Mouse (Mus musculus): ENCODE results near the gene Traip.

The Traip gene

GRCm38 (mm10) chr9:107949922-107950235 is at the start of gene Traip:
Traip (plus strand) TSS chr9:107950136.
- no peak for DNase-seq (ENCODE audit: extremely low read depth, low read depth)

- DNase-seq (ENCODE audit: extremely low read depth, low read depth) = no peak
Measured at GRCm38 (mm10) chr9:107900840-107901626, 48.9 kb upstream of the Traip start.

- DNase-seq (ENCODE audit: extremely low read depth, low read depth) = no peak
Measured at GRCm38 (mm10) chr9:107901627-107901914, 48.4 kb upstream of the Traip start.

- peak; percentile 67 for DNase-seq (ENCODE audit: extremely low read depth, low read depth)
Measured at GRCm38 (mm10) chr9:107904726-107905125, 45.2 kb upstream of the Traip start.

- no peak for DNase-seq (ENCODE audit: extremely low read depth, low read depth)
Measured at GRCm38 (mm10) chr9:107906252-107906966, 43.5 kb upstream of the Traip start, which contains the start of gene Mst1r. Mst1r (plus strand) TSS chr9:107906873.

GRCm38 (mm10) chr9:107906967-107907800 is 42.8 kb upstream of the Traip start:
- DNase-seq (ENCODE audit: extremely low read depth, low read depth) = no peak

GRCm38 (mm10) chr9:107907801-107908120 is 42.2 kb upstream of the Traip start:
- DNase-seq (ENCODE audit: extremely low read depth, low read depth) = no peak

GRCm38 (mm10) chr9:107908410-107909158 is 41.4 kb upstream of the Traip start:
- DNase-seq (ENCODE audit: extremely low read depth, low read depth) = peak; percentile 87

- no peak for DNase-seq (ENCODE audit: extremely low read depth, low read depth)
Measured at GRCm38 (mm10) chr9:107910025-107910769, 39.7 kb upstream of the Traip start.

GRCm38 (mm10) chr9:107914764-107915420 is 35.0 kb upstream of the Traip start:
- peak; percentile 49 for DNase-seq (ENCODE audit: extremely low read depth, low read depth)

GRCm38 (mm10) chr9:107917895-107918608 is 31.9 kb upstream of the Traip start:
- DNase-seq (ENCODE audit: extremely low read depth, low read depth) = no peak

GRCm38 (mm10) chr9:107918884-107919283 is 31.1 kb upstream of the Traip start:
- no peak for DNase-seq (ENCODE audit: extremely low read depth, low read depth)

GRCm38 (mm10) chr9:107919441-107919840 is 30.5 kb upstream of the Traip start:
- DNase-seq (ENCODE audit: extremely low read depth, low read depth) = no peak

GRCm38 (mm10) chr9:107923021-107923420 is 26.9 kb upstream of the Traip start:
- no peak for DNase-seq (ENCODE audit: extremely low read depth, low read depth)

- DNase-seq (ENCODE audit: extremely low read depth, low read depth) = no peak
Measured at GRCm38 (mm10) chr9:107923956-107924355, 26.0 kb upstream of the Traip start.

GRCm38 (mm10) chr9:107925251-107925650 is 24.7 kb upstream of the Traip start:
- DNase-seq (ENCODE audit: extremely low read depth, low read depth) = no peak

GRCm38 (mm10) chr9:107926920-107927420 is 23.0 kb upstream of the Traip start:
- DNase-seq (ENCODE audit: extremely low read depth, low read depth) = no peak

- DNase-seq (ENCODE audit: extremely low read depth, low read depth) = no peak
Measured at GRCm38 (mm10) chr9:107927749-107928148, 22.2 kb upstream of the Traip start.

- no peak for DNase-seq (ENCODE audit: extremely low read depth, low read depth)
Measured at GRCm38 (mm10) chr9:107928169-107928568, 21.8 kb upstream of the Traip start, which contains the start of gene Actl11. Actl11 (plus strand) TSS chr9:107928469.
